ENCODE assay signal across 9 mouse cellular contexts in genomic region chr5:135807263-135807637, GRCm38 (mm10). TPM values are rescaled to one million over a fixed set of nuclear protein-coding genes. Genes with fewer than 3 reads are reported as not detected.
DNase-seq lines count a peak whose midpoint lies in the region; ATAC-seq and TF ChIP-seq lines count a peak whose summit lies in the region.
"Had no signal": no experiment of that assay in that cellular context is flagged by ENCODE, and none has a peak within 500 bp of the region (broad histone marks: within the 10 kb centered on the region; RNA-seq: fewer than 3 reads in every experiment).

No protein-coding gene starts in this region.

- no peaks in the 10 kb centered on the region for H3K9me3 ChIP-seq in neural tube, embryonic 11.5 days (ENCODE audit: control insufficient read depth, low read length)
- no peaks in the 10 kb centered on the region for H3K9me3 ChIP-seq in hindbrain, embryonic 13.5 days
- H3K9me3 ChIP-seq in neural tube, embryonic 13.5 days = no peaks in the 10 kb centered on the region
- H3K9me3 ChIP-seq: limb, embryonic 10.5 days had no signal

- H3K36me3 ChIP-seq in neural tube, embryonic 11.5 days (ENCODE audit: control insufficient read depth, insufficient read depth, low read length) = no peaks in the 10 kb centered on the region
- H3K36me3 ChIP-seq in hindbrain, embryonic 13.5 days = peaks cover 7% of the 10 kb centered on the region
- H3K36me3 ChIP-seq in neural tube, embryonic 13.5 days = no peaks in the 10 kb centered on the region
- H3K36me3 ChIP-seq: limb, embryonic 10.5 days had no signal

- no peak for TF ChIP-seq CTCF in cortical plate, adult 2 months (IDR thresholded peaks at IDR 0.05; ENCODE audit: extremely low read depth, insufficient read depth, low read length)

- peak overlapping the region; percentile 64 for H3K9ac ChIP-seq in neural tube, embryonic 11.5 days (ENCODE audit: low read length)
- peak overlapping the region; percentile 97 for H3K9ac ChIP-seq in hindbrain, embryonic 13.5 days
- H3K9ac ChIP-seq in neural tube, embryonic 13.5 days = peak overlapping the region; percentile 94

- TF ChIP-seq POLR2A in cortical plate, adult 2 months (IDR thresholded peaks at IDR 0.05; ENCODE audit: extremely low read depth, insufficient read depth, low read length) = no peak

- DNase-seq in neural tube, embryonic 11.5 days (ENCODE audit: low spot score) = no peak
- DNase-seq in neural tube, embryonic 10.5 days (ENCODE audit: extremely low spot score, low spot score) = no peak
- no peak for DNase-seq in testis, postnatal 14 days (ENCODE audit: low spot score)
- no peak for DNase-seq in urinary bladder, postnatal 36 days (ENCODE audit: low spot score in 2 of 2)

- no peak overlapping the region for H3K27ac ChIP-seq in neural tube, embryonic 11.5 days (ENCODE audit: low read depth, low read length)
- peak overlapping the region; percentile 24 for H3K27ac ChIP-seq in cortical plate, adult 2 months (ENCODE audit: insufficient read depth, low read length)
- H3K27ac ChIP-seq in hindbrain, embryonic 13.5 days = peak overlapping the region; percentile 84
- peak overlapping the region; percentile 78 for H3K27ac ChIP-seq in neural tube, embryonic 13.5 days (replicated peaks)
- H3K27ac ChIP-seq: limb, embryonic 10.5 days had no signal

- peak overlapping the region; percentile 49 for H3K4me2 ChIP-seq in neural tube, embryonic 11.5 days (ENCODE audit: low read depth)
- H3K4me2 ChIP-seq in hindbrain, embryonic 13.5 days = peak overlapping the region; percentile 93
- peak overlapping the region; percentile 91 for H3K4me2 ChIP-seq in neural tube, embryonic 13.5 days

- no peak for ATAC-seq in neural tube, embryonic 11.5 days (ENCODE audit: insufficient read depth, low FRiP score, low TSS enrichment)
- peak; percentile 50; the same call in 1 of the 2 replicates for ATAC-seq in hindbrain, embryonic 13.5 days (ENCODE audit: low FRiP score)
- peak; percentile 9; the same call in 1 of the 2 replicates for ATAC-seq in neural tube, embryonic 13.5 days (ENCODE audit: low read depth)
- no peak for ATAC-seq in activated CD4-positive, CD25-positive, alpha-beta regulatory T cell, adult 4 months

- H3K27me3 ChIP-seq in neural tube, embryonic 11.5 days (ENCODE audit: control insufficient read depth, insufficient read depth, low read length) = no peaks in the 10 kb centered on the region
- H3K27me3 ChIP-seq in hindbrain, embryonic 13.5 days = no peaks in the 10 kb centered on the region
- H3K27me3 ChIP-seq in neural tube, embryonic 13.5 days = no peaks in the 10 kb centered on the region

- WGBS in neural tube, embryonic 11.5 days = 60% methylated on average over 3 of the region's 3 CpGs
- WGBS in hindbrain, embryonic 13.5 days = 41% methylated on average over 3 of the region's 3 CpGs
- 33% methylated on average over 3 of the region's 3 CpGs for WGBS in neural tube, embryonic 13.5 days

- no peaks in the 10 kb centered on the region for H3K4me1 ChIP-seq in neural tube, embryonic 11.5 days (ENCODE audit: control insufficient read depth, insufficient read depth, low read length)
- H3K4me1 ChIP-seq in cortical plate, adult 2 months (ENCODE audit: control insufficient read depth, insufficient read depth, low read length) = peaks cover 12% of the 10 kb centered on the region
- peaks cover 47% of the 10 kb centered on the region for H3K4me1 ChIP-seq in hindbrain, embryonic 13.5 days (replicated peaks)
- peaks cover 48% of the 10 kb centered on the region for H3K4me1 ChIP-seq in neural tube, embryonic 13.5 days (replicated peaks)

- peak overlapping the region; percentile 42 for H3K4me3 ChIP-seq in neural tube, embryonic 11.5 days (ENCODE audit: low read depth, low read length)
- H3K4me3 ChIP-seq in cortical plate, adult 2 months (ENCODE audit: insufficient read depth, low read length) = peak overlapping the region; percentile 84
- peak overlapping the region; percentile 71 for H3K4me3 ChIP-seq in hindbrain, embryonic 13.5 days
- H3K4me3 ChIP-seq in neural tube, embryonic 13.5 days = peak overlapping the region; percentile 75

RNA-seq across cellular contexts. Expression of gene Srrm3, which starts 0.6 kb away (rescaled TPM):
- polyA plus RNA-seq in neural tube, embryonic 11.5 days (2014; fragmentation: Nextera tagmentation; extraction: Ambion mirVana) = 22.9 and 25.5 TPM in 2 replicates
- 80.9 and 84.8 TPM in 2 replicates for polyA plus RNA-seq in cortical plate, adult 2 months (2012; rRNA removed)
- 88.0 and 90.6 TPM in 2 replicates for polyA plus RNA-seq in hindbrain, embryonic 13.5 days (2015; fragmentation: Nextera tagmentation; extraction: Ambion mirVana)
- 77.2 and 85.9 TPM in 2 replicates for polyA plus RNA-seq in neural tube, embryonic 13.5 days (2015; fragmentation: Nextera tagmentation; extraction: Ambion mirVana)
- not detected for polyA plus RNA-seq in activated CD4-positive, CD25-positive, alpha-beta regulatory T cell, adult 4 months (2017; shearing (Covaris generic))
- polyA plus RNA-seq: limb, embryonic 10.5 days had no signal

RNA-seq across cellular contexts. Expression of gene Mdh2, which starts 29.0 kb away (rescaled TPM):
- polyA plus RNA-seq in neural tube, embryonic 11.5 days (2014; fragmentation: Nextera tagmentation; extraction: Ambion mirVana) = 602 and 630 TPM in 2 replicates
- 486 and 499 TPM in 2 replicates for polyA plus RNA-seq in cortical plate, adult 2 months (2012; rRNA removed)
- 593 and 594 TPM in 2 replicates for polyA plus RNA-seq in hindbrain, embryonic 13.5 days (2015; fragmentation: Nextera tagmentation; extraction: Ambion mirVana)
- 607 and 633 TPM in 2 replicates for polyA plus RNA-seq in neural tube, embryonic 13.5 days (2015; fragmentation: Nextera tagmentation; extraction: Ambion mirVana)
- polyA plus RNA-seq in activated CD4-positive, CD25-positive, alpha-beta regulatory T cell, adult 4 months (2017; shearing (Covaris generic)) = 100 to 1,000 TPM; 625 to 710 TPM

RNA-seq across cellular contexts. Expression of gene Styxl1, which starts 29.1 kb away (rescaled TPM):
- 0.24 TPM in 1 of 2 replicates, not detected in the other for polyA plus RNA-seq in neural tube, embryonic 11.5 days (2014; fragmentation: Nextera tagmentation; extraction: Ambion mirVana)
- polyA plus RNA-seq in cortical plate, adult 2 months (2012; rRNA removed) = 0.13 TPM in 2 replicates
- 0.25 and 0.65 TPM in 2 replicates for polyA plus RNA-seq in hindbrain, embryonic 13.5 days (2015; fragmentation: Nextera tagmentation; extraction: Ambion mirVana)
- 0.68 TPM in 1 of 2 replicates, not detected in the other for polyA plus RNA-seq in neural tube, embryonic 13.5 days (2015; fragmentation: Nextera tagmentation; extraction: Ambion mirVana)
- under 1 TPM in 1 of 2 experiments, not detected in 1; 0.95 TPM for polyA plus RNA-seq in activated CD4-positive, CD25-positive, alpha-beta regulatory T cell, adult 4 months (2017; shearing (Covaris generic))
- polyA plus RNA-seq: limb, embryonic 10.5 days had no signal

Comparison
In these comparisons a context has a peak if more than half of its experiments do, and no peak if none do; other contexts are left out.
1. ATAC-seq: peak in hindbrain, embryonic 13.5 days (single experiment) and neural tube, embryonic 13.5 days (single experiment); none in neural tube, embryonic 11.5 days (single experiment) and activated CD4-positive, CD25-positive, alpha-beta regulatory T cell, adult 4 months (single experiment).
2. RNA of gene Srrm3, which starts 0.6 kb away (polyA plus RNA-seq): 88.0 to 90.6 TPM in hindbrain, embryonic 13.5 days, 77.2 to 85.9 TPM in neural tube, embryonic 13.5 days, 80.9 to 84.8 TPM in cortical plate, adult 2 months and 22.9 to 25.5 TPM in neural tube, embryonic 11.5 days; not detected in activated CD4-positive, CD25-positive, alpha-beta regulatory T cell, adult 4 months; every median in the first group is over 10 times any median in the second.
3. Peak in every context shown above with its lines, with median percentiles within 50 percentile points of each other: H3K4me2 ChIP-seq, H3K4me3 ChIP-seq and H3K9ac ChIP-seq.